Mouse (Mus musculus) ES-E14 (cell line): ENCODE results near the gene Vmn2r53. TPM values are rescaled to one million over a fixed set of nuclear protein-coding genes. Genes with fewer than 3 reads are reported as not detected.
"Not testable (repeated sequence)": the region's sequence is repeated elsewhere in the genome, so short reads cannot be mapped to it uniquely, and the experiment has no call there.

ENCODE experiments used
- DNase-seq: peaks from one replicate; pipeline ENCODE4 v3.0.0-alpha.2; 2013; ENCODE audit warnings: low read depth, low spot score
- H3K27ac ChIP-seq: 2 replicates; pipeline ENCODE4 v1.5.1; 2012; ENCODE audit warnings: low read depth, mild to moderate bottlenecking, low read length, moderate library complexity, mixed read lengths; ENCODE audit not compliant: poor library complexity, insufficient read depth, severe bottlenecking
- H3K36me3 ChIP-seq: 2 replicates; pipeline ENCODE4 v1.6.1; 2012; ENCODE audit warnings: mild to moderate bottlenecking, low read length, moderate library complexity, mixed read lengths; ENCODE audit not compliant: control insufficient read depth, poor library complexity, insufficient read depth, severe bottlenecking
- H3K4me1 ChIP-seq, 2 experiments: fragments of 150-350 bp in 1 of 2; sonication (generic) in 1 of 2; 2 replicates each; pipeline ENCODE4 v1.6.1; 2012; ENCODE audit warnings: low read length in 2 of 2, mild to moderate bottlenecking in 1 of 2, mixed read lengths in 1 of 2; ENCODE audit not compliant: control insufficient read depth in 2 of 2, insufficient read depth in 2 of 2, poor library complexity in 1 of 2
- H3K4me3 ChIP-seq, 2 experiments: fragments of 150-350 bp in 1 of 2; sonication (generic) in 1 of 2; 2 replicates each; pipeline ENCODE4 v1.5.1; 2012; ENCODE audit warnings: low read length in 2 of 2, low read depth in 1 of 2, mild to moderate bottlenecking in 1 of 2, mixed read lengths in 1 of 2; ENCODE audit not compliant: insufficient read depth in 1 of 2, poor library complexity in 1 of 2, severe bottlenecking in 1 of 2
- H3K9ac ChIP-seq: 2 replicates; pipeline ENCODE4 v1.6.1; 2012; ENCODE audit warnings: low read depth, mild to moderate bottlenecking, low read length, mixed read lengths; ENCODE audit not compliant: poor library complexity, insufficient read depth, severe bottlenecking
- H3K9me3 ChIP-seq: fragments of 150-350 bp; sonication (generic); 2 replicates; pipeline ENCODE4 v1.6.1; 2012; ENCODE audit warnings: low read depth, mild to moderate bottlenecking, low read length; ENCODE audit not compliant: control insufficient read depth, insufficient read depth
- CHD2 ChIP-seq: IDR thresholded peaks from 2 replicates; pipeline ENCODE4 v1.6.1; 2014; ENCODE audit warnings: mild to moderate bottlenecking, low read depth, low read length, inconsistent platforms
- HCFC1 ChIP-seq: IDR thresholded peaks from 2 replicates; pipeline ENCODE4 v1.6.1; 2012; ENCODE audit warnings: low read length, inconsistent platforms, borderline replicate concordance; ENCODE audit not compliant: insufficient read depth
- MAFK ChIP-seq: IDR thresholded peaks from 2 replicates; pipeline ENCODE4 v1.6.1; 2014; ENCODE audit warnings: mild to moderate bottlenecking, low read depth, low read length, inconsistent platforms; ENCODE audit not compliant: insufficient read depth
- ZC3H11A ChIP-seq: IDR thresholded peaks from 2 replicates; pipeline ENCODE4 v1.6.1; 2012; ENCODE audit warnings: low read depth, mild to moderate bottlenecking, inconsistent platforms, low read length, borderline replicate concordance
- ZNF384 ChIP-seq: IDR thresholded peaks from 2 replicates; pipeline ENCODE4 v1.6.1; 2012; ENCODE audit warnings: low read depth, low read length, inconsistent platforms
- in situ Hi-C, 2 experiments: fragments of 600-800 bp; cut with MboI; formaldehyde crosslinking; loops; one replicate each; pipeline ENCODE4 v1.15.1; 2025; ENCODE audit warnings: low sequenced_read_pairs in 2 of 2, inconsistent platforms in 1 of 2; ENCODE audit not compliant: unreplicated experiment in 2 of 2
- total RNA-seq: library from RNA; depleted of rRNA; stranded (reverse); fragments of 300-350 nt; gene quantifications from 2 replicates; pipeline ENCODE4 v1.2.3, GENCODE M21; 2012; rRNA removed

Vmn2r53 gene
- total RNA-seq: not detected in 2 replicates

DNA sequence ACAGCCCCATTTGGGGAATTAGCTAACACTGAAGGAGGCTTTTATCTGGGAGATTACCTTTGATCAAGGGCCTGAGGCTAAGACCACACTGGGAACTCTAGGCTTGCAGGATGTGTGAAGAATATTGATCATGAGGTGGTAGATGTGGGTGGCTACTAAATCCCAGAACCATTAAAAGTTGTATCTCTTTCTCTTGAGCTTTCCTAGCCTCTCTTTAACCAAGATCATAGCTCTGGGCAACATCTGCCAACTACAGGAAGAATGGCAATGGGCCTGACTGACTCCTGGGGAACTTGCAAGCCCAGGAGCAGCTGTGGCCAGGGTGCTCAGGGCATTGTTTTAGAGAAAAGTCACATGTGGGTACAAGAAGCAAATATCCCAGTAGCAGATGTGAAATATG, at the start of gene Vmn2r53:
Vmn2r53 (minus strand) TSS at position 101 of the 400 bp plus-strand sequence.
- no peak for TF ChIP-seq MAFK
- TF ChIP-seq ZNF384: no peak
- TF ChIP-seq ZC3H11A: no peak
- no peak for TF ChIP-seq HCFC1
- no peak for TF ChIP-seq CHD2
- Histone ChIP-seq H3K9ac (no peak within 1 kb of the TSS), H3K4me3 (no peak within 1 kb of the TSS), H3K36me3 (no peaks in the 10 kb centered on the region), H3K4me1 (no peaks in the 10 kb centered on the region), H3K9me3 (no peaks in the 10 kb centered on the region), H3K27ac (no peak within 1 kb of the TSS)
- in situ Hi-C loops: no loop called here
- DNase-seq: no peak

DNA sequence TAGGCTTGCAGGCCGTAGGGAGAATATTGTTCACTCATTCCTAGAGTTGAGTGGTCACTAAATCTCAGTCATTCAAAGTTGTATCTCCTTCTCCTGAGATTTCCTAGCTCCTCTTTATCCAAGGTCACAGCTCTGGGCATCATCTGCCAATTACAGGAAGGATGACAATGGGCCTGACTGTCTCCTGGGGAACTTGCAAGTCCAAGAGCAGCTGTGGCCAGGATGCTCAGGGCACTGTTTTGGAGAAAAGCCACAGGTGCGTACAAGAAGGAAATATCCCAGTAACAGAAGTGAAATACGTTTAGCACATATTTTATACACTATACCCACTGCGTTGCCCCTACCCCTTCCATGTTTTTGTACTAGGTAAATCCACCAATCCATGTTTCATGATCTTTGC, 31.6 kb upstream of the Vmn2r53 start, which contains the start of gene Vmn2r54:
Vmn2r54 (minus strand) TSS at position 101 of the 400 bp plus-strand sequence.
- H3K4me1 ChIP-seq, in situ Hi-C loops, H3K27ac ChIP-seq, H3K9ac ChIP-seq, H3K4me3 ChIP-seq, H3K9me3 ChIP-seq, DNase-seq, H3K36me3 ChIP-seq: not testable (repeated sequence)

Other genes with a start within 250 kb of the Vmn2r53 start
- gene Vmn1r84, start 239.5 kb downstream of the Vmn2r53 start, total RNA-seq: not detected in 2 replicates
- gene Zfp551, start 186.0 kb downstream of the Vmn2r53 start, total RNA-seq: 2.4 and 2.5 TPM in 2 replicates
- gene Zfp606, start 130.5 kb downstream of the Vmn2r53 start, total RNA-seq: 8.3 and 10.3 TPM in 2 replicates
- not detected in 2 replicates for gene 2900092C05Rik, start 96.3 kb downstream of the Vmn2r53 start, total RNA-seq
- gene Vmn2r54, start 31.5 kb upstream of the Vmn2r53 start, total RNA-seq: not detected in 2 replicates
- not detected in 2 replicates for gene Vmn2r55, start 76.2 kb upstream of the Vmn2r53 start, total RNA-seq
- gene Vmn2r56, start 126.2 kb upstream of the Vmn2r53 start, total RNA-seq: not detected in 2 replicates
- gene Zscan18, start 194.8 kb upstream of the Vmn2r53 start, total RNA-seq: 13.3 and 19.2 TPM in 2 replicates
- gene Zfp329, start 210.1 kb upstream of the Vmn2r53 start, total RNA-seq: 10.3 and 13.6 TPM in 2 replicates
- 53.9 and 65.9 TPM in 2 replicates for gene Zfp110, start 226.0 kb upstream of the Vmn2r53 start, total RNA-seq